Mouse (Mus musculus): ENCODE measurements around the gene Nmi.

Nmi gene

GRCm38 (mm10) chr2:51938750-51939149, 34.5 kb downstream of the Nmi start:
- no peak for DNase-seq

GRCm38 (mm10) chr2:51937004-51937403, 36.3 kb downstream of the Nmi start:
- DNase-seq: no peak

- no peak for DNase-seq
These were observed 36.7 kb downstream of the Nmi start for GRCm38 (mm10) chr2:51936585-51936984.

- no peak for DNase-seq
These were observed 37.4 kb downstream of the Nmi start for GRCm38 (mm10) chr2:51935921-51936320.

- peak; percentile 86 for DNase-seq
These were observed 38.5 kb downstream of the Nmi start, which contains the start of gene Rbm43 for GRCm38 (mm10) chr2:51934574-51935334. Gene Rbm43 (minus strand): TSS chr2:51935163.

- peak in 1 of 2 experiments; percentile 21 for DNase-seq
These were observed 39.8 kb downstream of the Nmi start for GRCm38 (mm10) chr2:51933341-51934134.

- no peak for DNase-seq
These were observed 42.1 kb downstream of the Nmi start for GRCm38 (mm10) chr2:51931241-51931640.

GRCm38 (mm10) chr2:51914944-51915680, 58.2 kb downstream of the Nmi start:
- peak; percentile 75 to 86 for DNase-seq

- DNase-seq: no peak
These were observed 58.8 kb downstream of the Nmi start for GRCm38 (mm10) chr2:51914532-51914931.

GRCm38 (mm10) chr2:51912740-51913139, 60.6 kb downstream of the Nmi start:
- no peak for DNase-seq

- DNase-seq: no peak
These were observed 61.4 kb downstream of the Nmi start for GRCm38 (mm10) chr2:51911864-51912263.

GRCm38 (mm10) chr2:51907538-51908110, 65.7 kb downstream of the Nmi start:
- DNase-seq: no peak

GRCm38 (mm10) chr2:51905637-51906036, 67.7 kb downstream of the Nmi start:
- no peak for DNase-seq

Measured in cerebellum, postnatal 25 days (tissue).